Mouse (Mus musculus) kidney, embryonic 15.5 days (tissue): ENCODE results near the gene Kif28. TPM values are rescaled to one million over a fixed set of nuclear protein-coding genes. Genes with fewer than 3 reads are reported as not detected.
"Not testable (repeated sequence)": the region's sequence is repeated elsewhere in the genome, so short reads cannot be mapped to it uniquely, and the experiment has no call there.

ENCODE experiments used
- ATAC-seq: fragments of 200-750 bp; cut with Nextera tagmentation; replicated peaks from 2 replicates; pipeline ENCODE4 v1.8.0; 2017; ENCODE audit warnings: moderate TSS enrichment; ENCODE audit not compliant: low FRiP score
- H3K27ac ChIP-seq: fragments of 300-500 bp; sonication (generic); 2 replicates; pipeline ENCODE4 v1.5.1; 2015; ENCODE audit warnings: mild to moderate bottlenecking, inconsistent platforms
- H3K27me3 ChIP-seq: fragments of 300-500 bp; sonication (generic); 2 replicates; pipeline ENCODE4 v1.6.1; 2015; ENCODE audit warnings: inconsistent platforms
- H3K36me3 ChIP-seq: fragments of 300-500 bp; sonication (generic); 2 replicates; pipeline ENCODE4 v1.6.1; 2015; ENCODE audit warnings: inconsistent platforms
- H3K4me1 ChIP-seq: fragments of 300-500 bp; sonication (generic); 2 replicates; pipeline ENCODE4 v1.6.1; 2015; ENCODE audit warnings: inconsistent platforms
- H3K4me2 ChIP-seq: fragments of 300-500 bp; sonication (generic); 2 replicates; pipeline ENCODE4 v1.6.1; 2015; ENCODE audit warnings: moderate library complexity, mild to moderate bottlenecking, inconsistent platforms
- H3K4me3 ChIP-seq: fragments of 300-500 bp; sonication (generic); replicated peaks from 2 replicates; pipeline ENCODE4 v1.5.1; 2015; ENCODE audit warnings: mild to moderate bottlenecking, inconsistent platforms
- H3K9ac ChIP-seq: fragments of 300-500 bp; sonication (generic); 2 replicates; pipeline ENCODE4 v1.6.1; 2015; ENCODE audit warnings: mild to moderate bottlenecking, inconsistent platforms
- H3K9me3 ChIP-seq: fragments of 300-500 bp; sonication (generic); replicated peaks from 2 replicates; pipeline ENCODE4 v1.6.1; 2016; ENCODE audit warnings: inconsistent platforms
- WGBS: fragments of 180-500 bp; shearing (Covaris S2); methylation state at CpG from one replicate; pipeline ENCODE4 v1.1.7; 2015; ENCODE audit warnings: mixed read lengths; 5-methylcytosine and 5-hydroxymethylcytosine counted together
- polyA plus RNA-seq: library from polyadenylated mRNA; unstranded; fragments of >200 nt; fragmentation: Nextera tagmentation; extraction: Ambion mirVana; gene quantifications from 2 replicates; pipeline ENCODE4 v1.2.1, GENCODE M21; 2015

The Kif28 gene
- polyA plus RNA-seq, 1 experiment from 2014 or later = not detected

DNA sequence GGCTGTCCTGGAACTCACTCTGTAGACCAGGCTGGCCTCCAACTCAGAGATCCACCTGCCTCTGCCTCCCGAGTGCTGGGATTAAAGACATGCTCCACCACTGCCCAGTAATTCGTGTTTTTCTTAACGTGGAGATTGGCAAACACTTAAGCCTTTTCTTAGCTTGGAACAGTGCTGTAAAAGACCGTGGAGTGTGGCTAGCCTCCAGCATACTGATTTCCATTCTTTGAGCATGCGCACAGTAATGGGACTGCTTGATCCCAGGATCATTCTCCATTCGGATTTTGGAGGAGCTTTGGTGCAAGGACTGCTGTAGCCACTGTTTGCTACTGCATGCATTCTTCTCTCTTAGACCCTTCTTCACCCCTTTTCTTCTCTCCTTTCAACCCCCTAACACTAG is 55.6 kb downstream of the Kif28 start:
- H3K9ac ChIP-seq = no peak overlapping the region
- no peaks in the 10 kb centered on the region for H3K4me1 ChIP-seq
- no peak overlapping the region for H3K4me2 ChIP-seq
- H3K36me3 ChIP-seq = peaks cover 39% of the 10 kb centered on the region
- no peak for ATAC-seq
- H3K4me3 ChIP-seq = no peak overlapping the region
- no peaks in the 10 kb centered on the region for H3K9me3 ChIP-seq
- no peaks in the 10 kb centered on the region for H3K27me3 ChIP-seq
- H3K27ac ChIP-seq = no peak overlapping the region
- WGBS = 81% methylated on average over 6 of the region's 6 CpGs

DNA sequence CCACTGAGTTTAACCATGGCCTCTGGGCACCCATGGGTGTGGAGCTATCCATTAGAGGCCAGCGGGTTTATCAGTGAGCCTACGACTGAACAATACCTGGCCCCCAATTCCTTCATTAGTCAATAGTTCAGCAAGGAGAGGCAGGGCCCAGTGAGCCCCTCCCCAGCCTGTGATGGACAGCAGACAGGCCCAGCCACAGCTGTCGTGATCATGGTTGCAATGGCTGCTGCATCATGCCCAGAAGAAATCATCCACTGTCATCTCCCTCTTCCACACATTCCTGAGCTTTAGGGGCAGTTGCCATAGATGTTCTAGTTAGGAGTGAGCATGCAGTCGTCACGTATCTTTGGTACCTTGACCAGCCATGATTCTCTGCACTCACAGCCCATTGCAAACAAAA is 56.2 kb downstream of the Kif28 start:
- Histone ChIP-seq H3K4me1 (no peaks in the 10 kb centered on the region), H3K9me3 (no peaks in the 10 kb centered on the region), H3K4me2 (no peak overlapping the region), H3K27ac (no peak overlapping the region), H3K9ac (no peak overlapping the region), H3K36me3 (peaks cover 43% of the 10 kb centered on the region), H3K27me3 (no peaks in the 10 kb centered on the region), H3K4me3 (no peak overlapping the region)
- no peak for ATAC-seq
- 88% methylated on average over 5 of the region's 5 CpGs for WGBS

DNA sequence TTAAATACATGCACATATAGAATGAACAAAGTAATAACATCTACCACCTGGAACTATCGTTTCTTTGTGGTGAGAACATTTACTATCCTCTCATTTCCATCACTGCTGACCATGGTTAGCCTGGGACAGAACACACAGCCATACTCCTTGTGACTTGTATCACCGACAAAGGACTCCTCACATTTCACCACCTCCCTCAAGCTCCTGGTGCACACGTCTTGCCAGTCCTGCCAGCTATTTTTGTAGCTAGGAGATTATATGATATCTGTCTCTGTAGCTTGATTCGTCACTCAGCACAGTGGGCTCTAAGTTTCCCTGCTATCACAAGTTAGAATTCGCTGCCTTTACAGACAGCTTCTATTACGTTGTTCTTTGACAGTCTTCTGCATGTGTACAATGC is 56.7 kb downstream of the Kif28 start:
- 87% methylated on average over 6 of the region's 6 CpGs for WGBS
- H3K36me3 ChIP-seq = peaks cover 48% of the 10 kb centered on the region
- no peak overlapping the region for H3K27ac ChIP-seq
- H3K4me3 ChIP-seq = no peak overlapping the region
- ATAC-seq = no peak
- H3K9ac ChIP-seq = no peak overlapping the region
- H3K9me3 ChIP-seq = no peaks in the 10 kb centered on the region
- no peaks in the 10 kb centered on the region for H3K4me1 ChIP-seq
- H3K27me3 ChIP-seq = no peaks in the 10 kb centered on the region
- no peak overlapping the region for H3K4me2 ChIP-seq

DNA sequence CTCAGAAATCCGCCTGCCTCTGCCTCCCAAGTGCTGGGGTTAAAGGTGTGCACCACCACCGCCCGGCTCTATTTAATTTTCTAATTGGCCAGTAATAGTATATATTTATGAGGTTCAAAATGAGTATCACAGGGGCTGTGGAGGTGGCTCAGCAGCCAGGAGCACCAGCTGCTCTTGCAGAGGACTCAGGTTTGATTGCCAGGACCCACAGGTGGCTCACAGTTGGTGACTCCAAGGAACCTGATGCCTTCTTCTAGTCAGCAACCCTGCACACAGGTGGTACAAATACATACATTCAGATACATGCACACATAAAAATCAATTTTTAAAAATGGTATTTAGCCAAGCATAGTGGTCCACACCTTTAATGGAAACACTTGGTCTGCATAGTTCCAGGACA is 57.1 kb downstream of the Kif28 start:
- H3K4me1 ChIP-seq = no peaks in the 10 kb centered on the region
- no peak overlapping the region for H3K27ac ChIP-seq
- WGBS = 99% methylated on average over 3 of the region's 3 CpGs
- no peaks in the 10 kb centered on the region for H3K9me3 ChIP-seq
- H3K9ac ChIP-seq = no peak overlapping the region
- H3K27me3 ChIP-seq = no peaks in the 10 kb centered on the region
- H3K4me2 ChIP-seq = no peak overlapping the region
- no peak for ATAC-seq
- H3K36me3 ChIP-seq = peaks cover 52% of the 10 kb centered on the region
- no peak overlapping the region for H3K4me3 ChIP-seq

DNA sequence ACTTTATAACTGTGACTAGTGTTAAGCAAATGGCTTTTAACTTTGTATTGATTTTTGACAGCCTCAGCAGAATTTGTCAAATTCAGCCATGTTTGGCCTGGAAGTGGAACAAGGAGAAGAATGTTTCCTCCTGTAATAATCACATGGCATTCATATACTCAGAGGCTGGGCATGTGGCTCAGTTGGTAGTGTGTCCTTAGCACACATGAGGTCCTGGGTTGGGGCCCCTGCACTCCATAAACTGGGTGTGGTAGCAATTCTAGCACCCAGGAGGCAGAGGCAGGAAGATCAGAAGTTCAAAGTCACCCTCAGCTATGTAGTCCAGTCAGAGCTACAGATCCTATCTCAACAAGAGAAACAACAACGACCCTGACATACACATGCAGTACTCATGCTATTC is 57.8 kb downstream of the Kif28 start:
- Histone ChIP-seq H3K4me3 (no peak overlapping the region), H3K9me3 (no peaks in the 10 kb centered on the region), H3K9ac (no peak overlapping the region), H3K27me3 (no peaks in the 10 kb centered on the region), H3K4me2 (no peak overlapping the region), H3K4me1 (no peaks in the 10 kb centered on the region), H3K36me3 (peaks cover 56% of the 10 kb centered on the region), H3K27ac (no peak overlapping the region)
- no peak for ATAC-seq
- WGBS = 87% methylated on average over 1 of the region's 1 CpGs

DNA sequence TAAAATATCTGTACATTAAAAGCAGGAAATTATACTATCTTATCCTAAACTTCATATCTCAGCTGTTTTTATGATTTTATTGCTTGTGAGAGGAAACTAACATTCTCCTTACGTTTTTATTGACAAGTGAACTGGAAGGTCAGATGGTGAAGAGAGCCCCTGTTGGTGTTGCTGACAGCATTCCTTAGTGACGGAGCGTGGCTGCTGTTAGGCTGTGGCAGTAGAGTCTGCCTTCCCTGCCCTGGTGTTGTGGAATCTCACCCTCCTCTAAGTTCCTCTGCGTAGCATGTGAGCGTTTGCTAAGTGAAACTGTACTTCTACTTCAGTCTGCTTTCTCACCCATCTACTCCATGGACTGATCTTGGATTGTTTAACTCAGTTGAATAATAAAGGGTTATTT is 58.3 kb downstream of the Kif28 start:
- WGBS = 76% methylated on average over 5 of the region's 5 CpGs
- H3K27ac ChIP-seq = no peak overlapping the region
- no peaks in the 10 kb centered on the region for H3K4me1 ChIP-seq
- H3K4me2 ChIP-seq = no peak overlapping the region
- no peak for ATAC-seq
- no peak overlapping the region for H3K4me3 ChIP-seq
- H3K9me3 ChIP-seq = no peaks in the 10 kb centered on the region
- peaks cover 61% of the 10 kb centered on the region for H3K36me3 ChIP-seq
- H3K9ac ChIP-seq = no peak overlapping the region
- no peaks in the 10 kb centered on the region for H3K27me3 ChIP-seq

DNA sequence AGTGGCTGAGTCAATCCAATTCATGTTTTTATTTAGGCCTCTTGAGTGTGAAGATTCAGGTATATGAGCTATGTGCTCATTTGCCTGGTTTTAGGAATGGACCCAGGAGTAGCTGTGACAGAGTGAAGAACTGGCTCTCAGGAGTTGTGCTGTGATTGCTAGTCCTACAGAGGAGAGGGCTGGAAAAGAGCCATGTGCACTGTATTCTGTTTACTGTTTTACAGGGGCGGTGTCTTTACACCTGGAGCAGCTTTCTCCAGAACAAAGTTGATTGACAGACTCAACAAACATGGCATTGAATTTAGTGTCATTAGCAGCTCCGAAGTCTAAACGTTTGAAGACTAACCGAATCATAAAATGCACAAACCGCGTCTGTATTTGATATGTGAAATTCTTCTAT is 58.7 kb downstream of the Kif28 start:
- Histone ChIP-seq H3K4me1 (no peaks in the 10 kb centered on the region), H3K4me3 (no peak overlapping the region), H3K4me2 (no peak overlapping the region), H3K9ac (no peak overlapping the region), H3K36me3 (peaks cover 65% of the 10 kb centered on the region), H3K27me3 (no peaks in the 10 kb centered on the region), H3K27ac (no peak overlapping the region), H3K9me3 (no peaks in the 10 kb centered on the region)
- WGBS = 88% methylated on average over 6 of the region's 6 CpGs
- no peak for ATAC-seq

DNA sequence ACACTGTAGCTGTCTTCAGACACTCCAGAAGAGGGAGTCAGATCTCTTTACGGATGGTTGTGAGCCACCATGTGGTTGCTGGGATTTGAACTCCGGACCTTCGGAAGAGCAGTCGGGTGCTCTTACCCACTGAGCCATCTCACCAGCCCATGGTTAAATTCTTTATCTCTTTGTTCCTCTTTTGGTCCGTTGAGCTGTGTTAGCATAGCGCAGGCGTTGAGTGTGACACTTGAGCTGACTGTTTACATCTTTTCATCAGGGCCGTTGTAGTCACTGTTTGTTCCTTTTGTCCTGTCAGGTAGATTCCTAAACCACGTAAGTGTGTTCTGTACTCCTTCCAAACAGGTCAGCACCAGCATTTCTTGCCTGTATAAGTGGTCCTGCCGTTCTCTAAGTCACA is 62.3 kb downstream of the Kif28 start:
- not testable (repeated sequence) for ATAC-seq, H3K27ac ChIP-seq, H3K27me3 ChIP-seq, H3K9me3 ChIP-seq, H3K4me1 ChIP-seq, H3K9ac ChIP-seq, H3K4me2 ChIP-seq, H3K4me3 ChIP-seq
- 88% methylated on average over 10 of the region's 10 CpGs for WGBS
- H3K36me3 ChIP-seq = peaks cover 82% of the 10 kb centered on the region

DNA sequence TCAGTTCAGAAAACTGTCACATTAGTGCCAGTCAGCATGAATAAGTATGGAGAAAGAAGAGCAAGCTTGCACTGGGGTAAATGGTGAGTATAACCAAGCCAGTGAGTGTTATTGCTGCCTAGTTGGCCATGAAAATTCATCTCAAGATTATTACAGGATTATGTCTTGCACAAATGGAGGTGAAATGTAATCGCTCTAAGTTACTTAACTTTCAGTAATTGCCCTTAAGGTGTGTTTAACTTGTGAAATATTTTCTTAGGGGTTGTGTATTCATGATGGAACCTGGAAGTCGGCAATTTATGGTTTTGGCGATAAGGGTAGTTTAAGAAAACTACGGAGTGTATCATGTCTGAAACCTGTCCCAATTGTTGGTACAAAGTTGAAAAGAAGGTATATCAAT is 65.7 kb downstream of the Kif28 start:
- no peaks in the 10 kb centered on the region for H3K9me3 ChIP-seq
- no peaks in the 10 kb centered on the region for H3K4me1 ChIP-seq
- no peak overlapping the region for H3K9ac ChIP-seq
- no peak overlapping the region for H3K4me3 ChIP-seq
- H3K27ac ChIP-seq = no peak overlapping the region
- no peak overlapping the region for H3K4me2 ChIP-seq
- WGBS = 94% methylated on average over 4 of the region's 4 CpGs
- H3K27me3 ChIP-seq = no peaks in the 10 kb centered on the region
- ATAC-seq = no peak
- peaks cover 76% of the 10 kb centered on the region for H3K36me3 ChIP-seq

DNA sequence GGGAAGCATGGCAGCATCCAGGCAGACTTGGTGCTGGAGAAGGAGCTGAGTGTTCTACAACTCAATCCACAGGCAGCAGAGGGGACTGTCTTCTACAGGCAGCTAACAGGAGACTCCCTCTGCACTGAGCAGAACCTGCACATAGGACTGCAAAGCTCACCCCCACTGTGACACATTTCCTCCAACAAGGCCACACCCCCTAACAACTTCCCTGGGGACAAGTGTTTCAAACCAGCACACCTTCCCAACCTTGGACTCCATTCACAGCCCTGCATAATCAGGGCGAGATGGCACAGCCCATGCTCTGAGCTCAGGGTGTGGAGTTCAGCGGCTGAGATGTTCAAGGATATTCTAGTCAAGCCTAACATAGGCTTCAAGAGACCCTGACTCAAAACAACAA is 68.0 kb downstream of the Kif28 start:
- Histone ChIP-seq H3K36me3 (peaks cover 79% of the 10 kb centered on the region), H3K9ac (no peak overlapping the region)

DNA sequence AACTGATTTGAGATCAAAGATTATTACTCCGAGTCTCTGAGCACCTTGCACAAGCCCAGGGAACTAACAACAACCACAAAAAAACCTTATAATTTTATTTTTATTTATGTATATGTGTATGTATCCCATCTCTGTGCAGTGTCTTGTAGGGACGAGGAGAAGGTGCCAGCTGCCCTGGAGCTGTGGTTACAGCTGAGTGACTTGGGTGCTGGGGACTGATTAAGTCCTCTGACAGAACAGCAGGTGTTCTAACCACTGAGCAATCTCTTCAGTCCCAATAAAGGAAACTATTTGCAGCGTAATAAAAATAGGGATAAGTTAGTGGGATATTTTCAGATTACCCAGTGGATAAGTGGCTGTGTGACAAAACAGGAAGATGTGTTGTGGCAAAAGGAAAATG is 70.7 kb downstream of the Kif28 start:
- H3K4me1 ChIP-seq = peaks cover 7% of the 10 kb centered on the region
- H3K9ac ChIP-seq = no peak overlapping the region
- H3K27ac ChIP-seq = no peak overlapping the region
- no peak overlapping the region for H3K4me3 ChIP-seq
- 82% methylated on average over 3 of the region's 3 CpGs for WGBS
- no peak for ATAC-seq
- H3K27me3 ChIP-seq = no peaks in the 10 kb centered on the region
- no peak overlapping the region for H3K4me2 ChIP-seq
- no peaks in the 10 kb centered on the region for H3K9me3 ChIP-seq
- peaks cover 66% of the 10 kb centered on the region for H3K36me3 ChIP-seq

More for the DNA sequence above, 68.0 kb downstream of the Kif28 start:
- no peak for ATAC-seq
- Histone ChIP-seq H3K4me3 (no peak overlapping the region), H3K27me3 (no peaks in the 10 kb centered on the region), H3K4me1 (no peaks in the 10 kb centered on the region), H3K4me2 (no peak overlapping the region), H3K27ac (no peak overlapping the region), H3K9me3 (no peaks in the 10 kb centered on the region)
- WGBS = 90% methylated on average over 2 of the region's 2 CpGs

DNA sequence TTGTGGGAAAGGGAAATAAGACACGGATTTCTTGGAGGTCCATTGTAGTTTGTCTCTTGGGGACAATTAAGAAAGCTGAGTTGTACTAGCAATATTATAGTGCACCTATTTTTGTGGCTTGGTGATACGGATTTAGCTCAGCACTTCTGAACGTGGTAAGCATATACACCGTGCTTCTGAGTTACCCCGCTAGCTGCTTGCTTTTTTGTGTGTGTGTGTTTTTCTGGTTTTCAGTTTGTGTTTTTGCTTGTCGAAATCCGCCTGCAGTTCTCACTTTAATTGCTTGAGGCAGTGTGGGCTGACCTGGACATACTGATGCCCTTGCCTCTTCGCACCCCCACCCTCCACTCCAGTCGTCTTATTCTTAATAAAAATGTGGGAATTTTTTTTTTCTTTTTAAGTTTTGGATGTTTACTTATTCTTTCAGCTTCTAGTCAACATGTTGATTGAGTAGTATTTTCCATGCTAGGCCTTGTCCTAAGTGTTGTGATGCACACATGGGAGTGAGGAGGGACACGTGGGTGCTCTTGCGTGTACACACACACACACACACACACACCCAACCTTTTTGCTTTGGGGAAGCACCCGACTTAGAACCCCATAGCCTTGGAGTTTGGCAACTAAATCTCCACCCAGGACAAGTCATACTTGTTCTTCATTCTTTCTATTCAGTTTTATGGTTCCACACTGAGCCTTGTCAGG is 76.1 kb downstream of the Kif28 start:
- peaks cover 25% of the 10 kb centered on the region for H3K4me1 ChIP-seq

More for the DNA sequence above, 76.1 kb downstream of the Kif28 start:
- peak overlapping the region; percentile 77 for H3K4me3 ChIP-seq
- 17% methylated on average over 12 of the region's 12 CpGs for WGBS
- peak overlapping the region; percentile 80 for H3K4me2 ChIP-seq
- H3K9me3 ChIP-seq = no peaks in the 10 kb centered on the region
- H3K27me3 ChIP-seq = no peaks in the 10 kb centered on the region
- ATAC-seq = no peak
- peak overlapping the region; percentile 82 for H3K9ac ChIP-seq
- peak overlapping the region; percentile 86 for H3K27ac ChIP-seq
- peaks cover 28% of the 10 kb centered on the region for H3K36me3 ChIP-seq
